Mouse (Mus musculus): Measurements from ENCODE around the gene Cks1b.

DNA sequence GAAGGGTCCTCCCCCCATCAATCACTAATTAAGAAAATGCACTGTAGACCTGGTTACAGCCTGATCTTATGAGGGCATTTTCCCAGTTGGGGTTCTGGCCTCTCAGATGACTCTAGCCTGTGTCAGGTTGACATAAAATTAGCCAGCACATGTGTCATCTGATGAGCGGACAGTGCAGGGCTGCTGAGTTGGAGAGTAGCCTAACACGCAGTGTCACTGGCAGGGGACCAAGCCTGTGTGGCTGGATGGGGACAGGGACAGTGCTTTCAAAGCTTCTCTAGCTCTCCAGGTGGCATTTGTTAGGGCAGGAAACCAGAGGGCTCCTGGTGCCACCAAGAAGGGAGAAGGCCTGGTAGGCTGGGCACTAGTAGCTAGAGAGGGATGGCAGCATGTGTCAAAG lies 22.5 kb upstream of the Cks1b start:
- TF ChIP-seq POLR2A (IDR thresholded peaks at IDR 0.05; ENCODE audit: insufficient read depth, low read depth, low read length) (no peak), CTCF (IDR thresholded peaks at IDR 0.05; ENCODE audit: insufficient read depth, low read depth, low read length) (no peak)
